Mouse (Mus musculus): ENCODE measurements at regions not wholly inside any gene's neighbourhood (a gene's known extent, or its start where the extent isn't known, plus 50 kb on each side); places are given as distances from the start of the nearest gene placed in this dataset.

- in situ Hi-C loops (cut with MboI, MseI): no loop called here
These were observed 60.9 kb downstream of the Psmg1 start for GRCm38 (mm10) chr16:95929700-95930435.

- in situ Hi-C loops (cut with MboI, MseI): no loop called here
These were observed 62.2 kb downstream of the Psmg1 start for GRCm38 (mm10) chr16:95928290-95929260.

GRCm38 (mm10) chr16:95926558-95926957 is 64.2 kb downstream of the Psmg1 start:
- in situ Hi-C loops (cut with MboI, MseI): no loop called here

GRCm38 (mm10) chr16:95924716-95925115 is 66.0 kb downstream of the Psmg1 start:
- in situ Hi-C loops (cut with MboI, MseI): no loop called here

- in situ Hi-C loops (cut with MboI, MseI): no loop called here
These were observed 66.8 kb downstream of the Psmg1 start for GRCm38 (mm10) chr16:95923991-95924390.

GRCm38 (mm10) chr16:95922369-95922934 is 68.3 kb downstream of the Psmg1 start:
- in situ Hi-C loops (cut with MboI, MseI): no loop called here

GRCm38 (mm10) chr16:95921169-95921568 is 69.6 kb downstream of the Psmg1 start:
- in situ Hi-C loops (cut with MboI, MseI): no loop called here

- in situ Hi-C loops (cut with MboI, MseI): no loop called here
These were observed 71.9 kb downstream of the Psmg1 start for GRCm38 (mm10) chr16:95918651-95919425.

GRCm38 (mm10) chr16:95917635-95918407 is 72.9 kb downstream of the Psmg1 start:
- in situ Hi-C loops (cut with MboI, MseI): no loop called here

- in situ Hi-C loops (cut with MboI, MseI): no loop called here
These were observed 76.9 kb downstream of the Psmg1 start for GRCm38 (mm10) chr16:95913879-95914278.

- in situ Hi-C loops (cut with MboI, MseI): no loop called here
These were observed 86.1 kb downstream of the Psmg1 start for GRCm38 (mm10) chr16:95904531-95905165.

- in situ Hi-C loops (cut with MboI, MseI): no loop called here
These were observed 87.3 kb downstream of the Psmg1 start for GRCm38 (mm10) chr16:95903383-95903913.

GRCm38 (mm10) chr16:95902177-95902576 is 88.6 kb downstream of the Psmg1 start:
- in situ Hi-C loops (cut with MboI, MseI): no loop called here

- in situ Hi-C loops (cut with MboI, MseI): no loop called here
These were observed 89.4 kb downstream of the Psmg1 start for GRCm38 (mm10) chr16:95901388-95901787.

GRCm38 (mm10) chr16:95900181-95900580 is 90.6 kb downstream of the Psmg1 start:
- in situ Hi-C loops (cut with MboI, MseI): no loop called here

GRCm38 (mm10) chr16:95899672-95900071 is 91.1 kb downstream of the Psmg1 start:
- in situ Hi-C loops (cut with MboI, MseI): no loop called here

- in situ Hi-C loops (cut with MboI, MseI): no loop called here
These were observed 92.9 kb downstream of the Psmg1 start for GRCm38 (mm10) chr16:95897843-95898242.

- in situ Hi-C loops (cut with MboI, MseI): no loop called here
These were observed 94.6 kb downstream of the Psmg1 start for GRCm38 (mm10) chr16:95896126-95896525.

GRCm38 (mm10) chr16:95893534-95894290 is 97.0 kb downstream of the Psmg1 start:
- in situ Hi-C loops (cut with MboI, MseI): no loop called here

Data from T-helper 2 cell (primary cell).